Mouse (Mus musculus): ENCODE results near the gene Napsa. TPM values are rescaled to one million over a fixed set of nuclear protein-coding genes. Genes with fewer than 3 reads are reported as not detected.

Napsa gene
- polyA plus RNA-seq, 1 experiment from 2014 or later, result 832 TPM

- H3K27me3 ChIP-seq (replicated peaks; ENCODE audit: insufficient read depth, low read length), result no peaks in the 10 kb centered on the region
- 53% methylated on average over 18 of the region's 18 CpGs for WGBS
- no peaks in the 10 kb centered on the region for H3K4me1 ChIP-seq (ENCODE audit: insufficient read depth, low read depth, low read length)
- ATAC-seq (peak; percentile 36; the same call in 1 of the 2 replicates), DNase-seq (ENCODE audit: low spot score) (peak; percentile 88)
- TF ChIP-seq EP300 (IDR thresholded peaks at IDR 0.05) (0 out of 2 replicates have a peak, but pooled peaks have one; percentile 13), CTCF (IDR thresholded peaks at IDR 0.05) (peak; percentile 89)
- H3K27ac ChIP-seq (ENCODE audit: low read length), result no peak overlapping the region
- H3K36me3 ChIP-seq (ENCODE audit: insufficient read depth, low read length), result no peaks in the 10 kb centered on the region
- H3K4me2 ChIP-seq (replicated peaks; ENCODE audit: low read depth, low read length), result no peak overlapping the region
- no peak overlapping the region for H3K4me3 ChIP-seq (ENCODE audit: low read depth, low read length)
- no peaks in the 10 kb centered on the region for H3K9me3 ChIP-seq (ENCODE audit: low read length)
- H3K9ac ChIP-seq (replicated peaks; ENCODE audit: low read depth), result no peak overlapping the region
Observed at GRCm38 (mm10) chr7:44560435-44561400, 11.5 kb upstream of the Napsa start.

DNA sequence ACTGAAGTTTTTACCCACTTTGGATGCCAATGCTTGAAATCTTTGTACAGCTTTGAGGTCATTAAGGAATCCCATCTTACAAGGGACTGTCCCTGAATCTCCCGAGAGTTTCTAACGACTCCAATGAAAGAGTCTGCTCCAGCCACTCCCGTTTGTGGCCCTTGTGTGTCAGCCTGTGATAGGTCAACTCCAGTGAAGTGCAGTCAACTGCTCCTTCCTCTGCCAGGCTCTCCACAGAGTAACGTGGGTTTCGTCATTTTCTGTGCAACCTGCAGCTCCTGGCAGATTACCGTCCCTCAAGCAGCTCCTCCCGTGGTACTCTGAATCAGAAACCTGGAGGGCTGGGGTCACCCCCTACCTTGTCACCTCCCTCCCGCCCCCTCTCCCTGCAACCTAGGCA lies 8.9 kb upstream of the Napsa start:
- Histone ChIP-seq H3K4me1 (ENCODE audit: insufficient read depth, low read depth, low read length) (no peaks in the 10 kb centered on the region), H3K4me2 (replicated peaks; ENCODE audit: low read depth, low read length) (no peak overlapping the region), H3K4me3 (ENCODE audit: low read depth, low read length) (no peak overlapping the region), H3K36me3 (ENCODE audit: insufficient read depth, low read length) (no peaks in the 10 kb centered on the region), H3K27ac (ENCODE audit: low read length) (peak overlapping the region; percentile 64), H3K9me3 (ENCODE audit: low read length) (no peaks in the 10 kb centered on the region), H3K27me3 (replicated peaks; ENCODE audit: insufficient read depth, low read length) (no peaks in the 10 kb centered on the region), H3K9ac (replicated peaks; ENCODE audit: low read depth) (no peak overlapping the region)
- TF ChIP-seq EP300 (IDR thresholded peaks at IDR 0.05) (no peak), CTCF (IDR thresholded peaks at IDR 0.05) (no peak)
- ATAC-seq (peak; percentile 96), DNase-seq (ENCODE audit: low spot score) (peak; percentile 88)
- WGBS, result 37% methylated on average over 8 of the region's 8 CpGs

DNA sequence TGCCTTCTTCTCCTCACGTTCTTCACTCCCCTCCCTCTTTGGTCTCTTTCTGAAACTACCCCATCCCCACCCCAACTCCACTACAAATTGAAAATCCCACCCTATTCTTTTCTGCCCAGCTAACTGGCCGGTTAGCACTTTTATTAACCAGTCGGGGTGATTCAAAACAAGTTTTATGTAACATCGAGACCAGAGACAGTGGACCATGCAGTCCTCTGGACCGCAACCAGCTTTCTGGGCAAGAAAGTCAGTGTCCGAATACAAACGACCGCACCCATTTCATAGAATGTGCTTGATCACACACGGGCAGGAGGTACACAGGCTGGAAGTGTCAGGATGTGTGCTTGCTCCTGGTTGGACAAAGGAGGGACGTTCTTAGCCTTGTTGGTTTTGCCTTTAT lies 7.7 kb upstream of the Napsa start:
- ATAC-seq (no peak), DNase-seq (ENCODE audit: low spot score) (no peak)
- Histone ChIP-seq H3K9ac (replicated peaks; ENCODE audit: low read depth) (no peak overlapping the region), H3K4me1 (ENCODE audit: insufficient read depth, low read depth, low read length) (no peaks in the 10 kb centered on the region), H3K27ac (ENCODE audit: low read length) (no peak overlapping the region), H3K9me3 (ENCODE audit: low read length) (no peaks in the 10 kb centered on the region), H3K36me3 (ENCODE audit: insufficient read depth, low read length) (no peaks in the 10 kb centered on the region), H3K4me3 (ENCODE audit: low read depth, low read length) (no peak overlapping the region), H3K4me2 (replicated peaks; ENCODE audit: low read depth, low read length) (no peak overlapping the region), H3K27me3 (replicated peaks; ENCODE audit: insufficient read depth, low read length) (no peaks in the 10 kb centered on the region)
- whole genome bisulfite sequencing, result 81% methylated on average over 10 of the region's 10 CpGs
- TF ChIP-seq CTCF (IDR thresholded peaks at IDR 0.05) (no peak), EP300 (IDR thresholded peaks at IDR 0.05) (no peak)

DNA sequence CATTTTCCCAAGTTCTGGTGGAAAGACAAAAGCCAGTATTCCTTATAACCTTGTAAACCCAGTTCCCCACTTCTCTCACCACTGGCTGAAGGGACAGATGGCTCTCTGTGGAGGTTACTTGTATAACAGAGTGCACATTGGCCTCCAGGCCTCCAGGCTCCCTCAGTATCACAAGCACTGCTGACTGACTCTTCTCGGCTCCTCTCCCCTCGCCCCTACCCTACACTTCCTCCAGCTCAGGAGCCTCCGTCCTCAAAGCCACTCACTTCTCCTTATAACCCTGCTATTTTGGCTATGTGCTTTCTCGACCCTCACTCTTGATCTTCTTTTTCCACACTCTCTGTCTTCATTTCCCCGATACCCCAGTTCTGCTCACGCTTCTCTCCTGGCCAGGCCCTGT lies 6.8 kb upstream of the Napsa start:
- Histone ChIP-seq H3K4me2 (replicated peaks; ENCODE audit: low read depth, low read length) (no peak overlapping the region), H3K36me3 (ENCODE audit: insufficient read depth, low read length) (no peaks in the 10 kb centered on the region), H3K27me3 (replicated peaks; ENCODE audit: insufficient read depth, low read length) (no peaks in the 10 kb centered on the region), H3K9ac (replicated peaks; ENCODE audit: low read depth) (no peak overlapping the region), H3K9me3 (ENCODE audit: low read length) (no peaks in the 10 kb centered on the region), H3K4me1 (ENCODE audit: insufficient read depth, low read depth, low read length) (no peaks in the 10 kb centered on the region), H3K4me3 (ENCODE audit: low read depth, low read length) (no peak overlapping the region), H3K27ac (ENCODE audit: low read length) (no peak overlapping the region)
- ATAC-seq, result no peak
- TF ChIP-seq CTCF (IDR thresholded peaks at IDR 0.05) (no peak), EP300 (IDR thresholded peaks at IDR 0.05) (no peak)
- WGBS, result 55% methylated on average over 6 of the region's 6 CpGs
- DNase-seq (ENCODE audit: low spot score), result no peak

DNA sequence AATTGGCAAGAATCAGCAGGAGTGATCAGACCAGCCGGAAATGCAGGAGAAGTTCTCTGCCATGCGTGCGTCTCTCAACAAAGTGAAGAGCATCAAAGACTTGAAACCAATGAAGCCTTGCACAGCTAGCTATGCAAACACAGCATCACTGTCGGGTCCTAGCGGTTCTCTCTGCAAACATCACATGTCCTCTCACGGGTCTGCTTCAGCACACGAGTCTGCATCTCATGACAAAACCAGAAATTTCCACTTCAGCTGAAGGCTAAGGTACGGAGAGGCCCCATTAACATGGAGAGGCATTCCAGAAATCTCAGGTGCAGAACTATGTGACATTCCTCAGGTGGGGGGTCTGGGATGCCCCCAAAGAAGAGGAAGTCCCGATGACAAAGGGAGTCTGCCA lies 3.4 kb upstream of the Napsa start:
- Histone ChIP-seq H3K4me2 (replicated peaks; ENCODE audit: low read depth, low read length) (no peak overlapping the region), H3K4me1 (ENCODE audit: insufficient read depth, low read depth, low read length) (no peaks in the 10 kb centered on the region), H3K27me3 (replicated peaks; ENCODE audit: insufficient read depth, low read length) (no peaks in the 10 kb centered on the region), H3K36me3 (ENCODE audit: insufficient read depth, low read length) (no peaks in the 10 kb centered on the region), H3K9me3 (ENCODE audit: low read length) (no peaks in the 10 kb centered on the region), H3K4me3 (ENCODE audit: low read depth, low read length) (no peak overlapping the region), H3K9ac (replicated peaks; ENCODE audit: low read depth) (no peak overlapping the region), H3K27ac (ENCODE audit: low read length) (no peak overlapping the region)
- ATAC-seq (peak; percentile 51), DNase-seq (ENCODE audit: low spot score) (peak; percentile 73)
- WGBS, result 36% methylated on average over 9 of the region's 9 CpGs
- peak; percentile 95 for TF ChIP-seq EP300 (IDR thresholded peaks at IDR 0.05)
- no peak for TF ChIP-seq CTCF (IDR thresholded peaks at IDR 0.05)

GRCm38 (mm10) chr7:44570989-44571388 lies 1.2 kb upstream of the Napsa start:
- TF ChIP-seq EP300 (IDR thresholded peaks at IDR 0.05) (no peak), CTCF (IDR thresholded peaks at IDR 0.05) (no peak)

More at GRCm38 (mm10) chr7:44570989-44571388, 1.2 kb upstream of the Napsa start:
- no peak overlapping the region for H3K4me2 ChIP-seq (replicated peaks; ENCODE audit: low read depth, low read length)
- no peak overlapping the region for H3K9ac ChIP-seq (replicated peaks; ENCODE audit: low read depth)
- ATAC-seq, result no peak
- H3K36me3 ChIP-seq (ENCODE audit: insufficient read depth, low read length), result no peaks in the 10 kb centered on the region
- H3K4me3 ChIP-seq (ENCODE audit: low read depth, low read length), result no peak overlapping the region
- H3K4me1 ChIP-seq (ENCODE audit: insufficient read depth, low read depth, low read length), result no peaks in the 10 kb centered on the region
- H3K27me3 ChIP-seq (replicated peaks; ENCODE audit: insufficient read depth, low read length), result no peaks in the 10 kb centered on the region
- no peaks in the 10 kb centered on the region for H3K9me3 ChIP-seq (ENCODE audit: low read length)
- WGBS, result 68% methylated on average over 6 of the region's 6 CpGs
- no peak for DNase-seq (ENCODE audit: low spot score)
- H3K27ac ChIP-seq (ENCODE audit: low read length), result peak overlapping the region; percentile 72; the same call in 1 of the 2 replicates

Measured in lung, postnatal 0 days (tissue).